Mouse (Mus musculus) limb, embryonic 14.5 days (tissue): ENCODE results near the gene Sorcs3. TPM values are rescaled to one million over a fixed set of nuclear protein-coding genes. Genes with fewer than 3 reads are reported as not detected.

Experiments used
- ATAC-seq: fragments of 200-750 bp; cut with Nextera tagmentation; 2 replicates; pipeline ENCODE4 v1.8.0; 2017; ENCODE audit warnings: low read depth, moderate number of reproducible peaks, moderate TSS enrichment; ENCODE audit not compliant: low FRiP score
- DNase-seq: peaks from one replicate; pipeline ENCODE4 v3.0.0-alpha.2; 2015; ENCODE audit warnings: low spot score
- H3K27ac ChIP-seq: fragments of 300-500 bp; sonication (generic); replicated peaks from 2 replicates; pipeline ENCODE4 v1.5.1; 2014; ENCODE audit warnings: low read depth, mild to moderate bottlenecking, low read length, moderate library complexity, mixed read lengths
- H3K27me3 ChIP-seq: fragments of 300-500 bp; sonication (generic); 2 replicates; pipeline ENCODE4 v1.6.1; 2014; ENCODE audit warnings: low read length, mixed read lengths; ENCODE audit not compliant: control insufficient read depth, insufficient read depth
- H3K36me3 ChIP-seq: fragments of 300-500 bp; sonication (generic); 2 replicates; pipeline ENCODE4 v1.6.1; 2014; ENCODE audit warnings: mild to moderate bottlenecking, low read length, moderate library complexity, mixed read lengths; ENCODE audit not compliant: control insufficient read depth, insufficient read depth
- H3K4me1 ChIP-seq: fragments of 300-500 bp; sonication (generic); 2 replicates; pipeline ENCODE4 v1.6.1; 2014; ENCODE audit warnings: antibody characterized with exemption, low read length, mixed read lengths; ENCODE audit not compliant: control insufficient read depth, insufficient read depth
- H3K4me2 ChIP-seq: fragments of 300-500 bp; sonication (generic); replicated peaks from 2 replicates; pipeline ENCODE4 v1.6.1; 2014; ENCODE audit warnings: low read depth, mild to moderate bottlenecking, low read length, moderate library complexity; ENCODE audit not compliant: severe bottlenecking
- H3K4me3 ChIP-seq: fragments of 300-500 bp; sonication (generic); replicated peaks from 2 replicates; pipeline ENCODE4 v1.5.1; 2014; ENCODE audit warnings: low read length
- H3K9ac ChIP-seq: fragments of 300-500 bp; sonication (generic); 2 replicates; pipeline ENCODE4 v1.6.1; 2014; ENCODE audit warnings: mild to moderate bottlenecking, low read depth, low read length, moderate library complexity; ENCODE audit not compliant: severe bottlenecking
- H3K9me3 ChIP-seq: fragments of 300-500 bp; sonication (generic); 2 replicates; pipeline ENCODE4 v1.6.1; 2016; ENCODE audit warnings: low read length; ENCODE audit not compliant: control insufficient read depth
- POLR2A ChIP-seq: fragments of 200-500 bp; IDR thresholded peaks from 2 replicates; pipeline ENCODE4 v1.8.0; 2012; ENCODE audit warnings: inconsistent platforms, mild to moderate bottlenecking, moderate library complexity, borderline replicate concordance; ENCODE audit not compliant: insufficient read depth, insufficient read length; ENCODE audit errors: extremely low read depth
- WGBS: fragments of 180-500 bp; shearing (Covaris S2); extraction: QIAGEN DNeasy Blood & Tissue Kit; methylation state at CpG from one replicate; pipeline ENCODE4 v1.1.7; 2014; 5-methylcytosine and 5-hydroxymethylcytosine counted together
- polyA plus RNA-seq, 2 experiments: library from polyadenylated mRNA; depleted of rRNA in 1 of 2; stranded (reverse) in 1 of 2; unstranded in 1 of 2; fragments of >200 nt; fragmentation: Nextera tagmentation in 1 of 2; extraction: Ambion mirVana in 1 of 2; gene quantifications; 2 replicates each; pipeline versions ENCODE4 v1.2.1 to v1.2.3; 2012 to 2014

The Sorcs3 gene
- polyA plus RNA-seq, 2 experiments, result 3.0 to 3.1 TPM

- Histone ChIP-seq H3K4me3 (no peak overlapping the region), H3K4me2 (no peak overlapping the region), H3K36me3 (no peaks in the 10 kb centered on the region), H3K27me3 (no peaks in the 10 kb centered on the region), H3K9ac (no peak overlapping the region), H3K4me1 (no peaks in the 10 kb centered on the region), H3K9me3 (no peaks in the 10 kb centered on the region), H3K27ac (no peak overlapping the region)
- no peak for TF ChIP-seq POLR2A
- DNase-seq (no peak), ATAC-seq (no peak)
- 88% methylated on average over 4 of the region's 4 CpGs for WGBS
These were observed 581.4 kb downstream of the Sorcs3 start for GRCm38 (mm10) chr19:48787269-48787668.

- Histone ChIP-seq H3K4me3 (no peak overlapping the region), H3K4me1 (no peaks in the 10 kb centered on the region), H3K4me2 (no peak overlapping the region), H3K27ac (no peak overlapping the region), H3K36me3 (no peaks in the 10 kb centered on the region), H3K9ac (no peak overlapping the region), H3K9me3 (no peaks in the 10 kb centered on the region), H3K27me3 (no peaks in the 10 kb centered on the region)
- no peak for TF ChIP-seq POLR2A
- ATAC-seq, result no peak
- no peak for DNase-seq
- 66% methylated on average over 6 of the region's 6 CpGs for WGBS
These were observed 598.7 kb downstream of the Sorcs3 start for GRCm38 (mm10) chr19:48804546-48804945.

- Histone ChIP-seq H3K4me2 (no peak overlapping the region), H3K4me1 (no peaks in the 10 kb centered on the region), H3K9ac (no peak overlapping the region), H3K27me3 (no peaks in the 10 kb centered on the region), H3K4me3 (no peak overlapping the region), H3K36me3 (no peaks in the 10 kb centered on the region), H3K27ac (no peak overlapping the region), H3K9me3 (no peaks in the 10 kb centered on the region)
- 82% methylated on average over 3 of the region's 3 CpGs for WGBS
- no peak for ATAC-seq
- no peak for DNase-seq
- no peak for TF ChIP-seq POLR2A
These were observed 605.7 kb downstream of the Sorcs3 start for GRCm38 (mm10) chr19:48811541-48811940.

GRCm38 (mm10) chr19:48813823-48814222 is 608.0 kb downstream of the Sorcs3 start:
- no peaks in the 10 kb centered on the region for H3K9me3 ChIP-seq
- no peak overlapping the region for H3K4me2 ChIP-seq
- DNase-seq, result no peak
- H3K9ac ChIP-seq, result no peak overlapping the region
- H3K27ac ChIP-seq, result no peak overlapping the region
- no peaks in the 10 kb centered on the region for H3K36me3 ChIP-seq
- WGBS, result 82% methylated on average over 4 of the region's 4 CpGs
- no peaks in the 10 kb centered on the region for H3K4me1 ChIP-seq
- no peak for ATAC-seq
- H3K27me3 ChIP-seq, result no peaks in the 10 kb centered on the region
- no peak overlapping the region for H3K4me3 ChIP-seq
- no peak for TF ChIP-seq POLR2A

DNA sequence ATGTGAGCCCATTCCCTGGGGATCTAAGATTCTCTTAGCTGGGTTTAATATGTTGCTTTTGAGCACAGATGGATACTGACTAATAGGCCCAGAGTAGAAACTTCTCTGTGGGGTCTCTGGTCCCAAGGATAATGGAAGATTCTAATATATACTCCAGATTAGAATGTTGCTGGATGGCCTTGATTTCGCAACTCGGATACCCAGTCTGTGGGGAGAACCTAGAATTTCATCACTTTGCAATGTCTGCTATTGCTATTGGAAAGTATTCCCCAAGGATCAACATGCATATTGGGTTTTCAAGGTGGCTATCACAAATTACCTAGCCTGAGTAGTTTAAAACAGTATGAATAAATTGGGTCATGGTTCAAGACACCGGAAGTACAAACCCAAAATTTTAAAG is 609.2 kb downstream of the Sorcs3 start:
- no peak for ATAC-seq
- WGBS, result 93% methylated on average over 3 of the region's 3 CpGs
- H3K36me3 ChIP-seq, result no peaks in the 10 kb centered on the region
- H3K4me2 ChIP-seq, result no peak overlapping the region
- H3K4me3 ChIP-seq, result no peak overlapping the region
- no peaks in the 10 kb centered on the region for H3K27me3 ChIP-seq
- H3K9me3 ChIP-seq, result no peaks in the 10 kb centered on the region
- no peak for DNase-seq
- no peak overlapping the region for H3K9ac ChIP-seq
- H3K27ac ChIP-seq, result no peak overlapping the region
- H3K4me1 ChIP-seq, result no peaks in the 10 kb centered on the region
- no peak for TF ChIP-seq POLR2A
